ENCODE assay signal across 8 mouse cellular contexts in the genomic region with DNA sequence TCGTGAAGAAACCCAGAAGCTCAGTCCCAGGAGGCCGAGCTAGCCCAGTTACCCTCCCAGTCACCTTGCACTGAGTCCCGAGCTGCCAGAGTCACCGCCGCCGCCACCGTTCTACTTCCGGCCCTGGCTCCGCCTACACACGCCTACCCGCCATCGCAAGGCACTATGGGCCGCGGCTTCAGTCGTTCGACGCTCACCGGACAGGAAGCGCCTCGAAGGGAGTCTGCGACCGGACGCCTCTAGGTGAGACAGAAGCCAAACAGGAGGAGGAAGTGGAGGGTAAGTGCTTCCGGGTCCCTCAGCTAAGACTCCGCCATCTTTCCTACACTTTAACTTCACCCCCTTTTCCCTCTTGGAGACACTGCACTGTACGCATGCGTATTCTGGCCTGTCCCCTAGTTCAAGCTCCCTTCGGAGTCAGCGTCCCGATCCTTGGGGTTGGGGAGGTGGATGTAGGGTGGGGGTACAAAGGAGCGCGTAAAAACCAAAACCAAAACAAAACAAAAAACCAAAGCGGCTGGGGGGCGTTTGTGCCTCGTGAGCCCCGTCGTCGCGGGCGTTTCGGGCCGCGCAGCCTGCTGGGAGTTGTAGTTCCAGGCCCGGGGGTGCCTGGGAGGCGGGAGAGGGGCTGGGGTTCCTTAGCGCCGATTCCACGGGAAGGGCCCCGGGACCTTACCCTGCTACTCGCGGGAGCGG. TPM values are rescaled to one million over a fixed set of nuclear protein-coding genes. Genes with fewer than 3 reads are reported as not detected.
DNase-seq lines count a peak whose midpoint lies in the region; ATAC-seq lines count a peak whose summit lies in the region.

Gabpa (plus strand) TSS at position 181 of the 696 bp plus-strand sequence.

- ATAC-seq in hindbrain, embryonic 16.5 days: peak; percentile 98

- peaks cover 22% of the 10 kb centered on the region for H3K4me1 ChIP-seq in hindbrain, embryonic 16.5 days (ENCODE audit: control insufficient read depth, insufficient read depth, low read depth, low read length)

- peak within 1 kb of the TSS; percentile 93 for H3K4me3 ChIP-seq in hindbrain, embryonic 16.5 days (ENCODE audit: low read length)
- peak within 1 kb of the TSS; percentile 86 for H3K4me3 ChIP-seq in macrophage (ENCODE audit: inconsistent target)

- H3K27ac ChIP-seq in hindbrain, embryonic 16.5 days (ENCODE audit: low read depth, low read length): peak within 1 kb of the TSS; percentile 95
- H3K27ac ChIP-seq in macrophage: peak within 1 kb of the TSS; percentile 89

- DNase-seq in WW6 (ENCODE audit: low read depth, low spot score): peak; percentile 91
- DNase-seq in cerebellum, postnatal 4 days (ENCODE audit: low spot score in 2 of 2): peak; percentile 76 to 84
- DNase-seq in gastrocnemius, adult 18-20 months (ENCODE audit: low spot score): peak; percentile 93
- DNase-seq in left cerebral cortex, adult 18-20 months (ENCODE audit: low spot score in 2 of 2): peak; percentile 89 to 93
- peak; percentile 95 for DNase-seq in right cerebral cortex, adult 18-20 months
- peak; percentile 57 for DNase-seq in urinary bladder, postnatal 10 days (ENCODE audit: low spot score)

- H3K9me3 ChIP-seq in hindbrain, embryonic 16.5 days (ENCODE audit: control insufficient read depth, low read length): no peaks in the 10 kb centered on the region

- H3K27me3 ChIP-seq in hindbrain, embryonic 16.5 days (replicated peaks; ENCODE audit: control insufficient read depth, insufficient read depth, low read length): no peaks in the 10 kb centered on the region

- H3K4me2 ChIP-seq in hindbrain, embryonic 16.5 days (ENCODE audit: low read length): peak within 1 kb of the TSS; percentile 94

- peaks cover 19% of the 10 kb centered on the region for H3K36me3 ChIP-seq in hindbrain, embryonic 16.5 days (ENCODE audit: control insufficient read depth, insufficient read depth, low read length)
- H3K36me3 ChIP-seq in macrophage (ENCODE audit: inconsistent target): peaks cover 20% of the 10 kb centered on the region

- WGBS in hindbrain, embryonic 16.5 days: under 1% methylated on average over 52 of the region's 52 CpGs
- WGBS in macrophage (ENCODE audit: missing documents): under 1% methylated on average over 52 of the region's 52 CpGs

- H3K9ac ChIP-seq in hindbrain, embryonic 16.5 days (ENCODE audit: low read depth, low read length): peak within 1 kb of the TSS; percentile 98

- H3K79me2 ChIP-seq in macrophage (ENCODE audit: inconsistent target): peaks cover 79% of the 10 kb centered on the region

RNA-seq across cellular contexts. Expression of gene Gabpa, which starts in this region (rescaled TPM):
- 10 to 100 TPM; 25.5 to 30.0 TPM for total RNA-seq in gastrocnemius, adult 18-20 months (2021)
- polyA plus RNA-seq in hindbrain, embryonic 16.5 days (2015; fragmentation: Nextera tagmentation; extraction: Ambion mirVana): 15.1 and 18.2 TPM in 2 replicates
- 10 to 100 TPM; 17.8 to 23.6 TPM for total RNA-seq in left cerebral cortex, adult 18-20 months (2021)
- 10 to 100 TPM; 31.6 to 52.0 (median 41.1) TPM for total RNA-seq in macrophage (2018; cell fraction: chromatin; rRNA removed)
- total RNA-seq in macrophage (2018; cell fraction: cytosol; rRNA removed): 10 to 100 TPM; 21.4 to 38.2 (median 29.9) TPM
- total RNA-seq in macrophage (2018; cell fraction: nucleus; rRNA removed): 10 to 100 TPM; 28.2 to 47.2 (median 32.5) TPM
- 22.2 to 35.4 TPM (median 23.2 TPM) in 3 replicates for polyA plus RNA-seq in macrophage (2018)

Comparison
In these comparisons a context has a peak if more than half of its experiments do, and no peak if none do; other contexts are left out.
1. Peak in every context shown above with its lines: DNase-seq, ATAC-seq, H3K4me3 ChIP-seq and H3K27ac ChIP-seq.